ENCODE assay signal across 20 mouse cellular contexts in the genomic region with DNA sequence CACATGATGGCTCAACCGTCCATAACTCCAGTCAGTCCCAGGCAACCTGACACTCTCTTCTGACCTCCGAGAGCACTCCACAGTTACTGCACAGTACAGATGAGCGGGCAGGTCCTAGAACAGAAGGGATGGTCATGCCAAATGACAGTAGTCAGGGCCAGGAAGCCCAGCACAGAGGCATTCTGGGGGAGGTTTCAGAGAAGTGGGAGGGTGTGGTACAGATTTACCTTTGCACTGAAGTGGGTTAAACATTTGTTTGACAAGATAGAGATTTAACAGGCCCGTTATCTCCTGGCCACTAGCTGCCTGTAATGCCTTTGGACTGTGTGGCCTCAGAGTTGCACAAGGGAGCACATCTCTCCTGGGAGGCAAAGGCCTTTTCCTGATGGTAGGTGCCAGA. TPM values are rescaled to one million over a fixed set of nuclear protein-coding genes. Genes with fewer than 3 reads are reported as not detected.
A peak's percentile ranks its signal among the peaks of the same experiment; 100 is the strongest.
DNase-seq lines count a peak whose midpoint lies in the region; ATAC-seq and TF ChIP-seq lines count a peak whose summit lies in the region.
"Had no signal": no experiment of that assay in that cellular context is flagged by ENCODE, and none has a peak within 500 bp of the region (broad histone marks: within the 10 kb centered on the region; RNA-seq: fewer than 3 reads in every experiment).

No protein-coding gene starts in this region.

- H3K4me3 ChIP-seq in liver, embryonic 11.5 days (ENCODE audit: low read depth, low read length), result no peak overlapping the region
- no peak overlapping the region for H3K4me3 ChIP-seq in olfactory bulb, adult 2 months (ENCODE audit: insufficient read depth, low read depth, low read length)
- no peak overlapping the region for H3K4me3 ChIP-seq in forebrain, embryonic 13.5 days
- H3K4me3 ChIP-seq: heart, adult 2 months; hindbrain, embryonic 13.5 days; limb, embryonic 15.5 days; midbrain, embryonic 10.5 days; neural tube, embryonic 13.5 days had no signal

- peak; percentile 27 for DNase-seq in liver
- no peak for DNase-seq in liver, embryonic 11.5 days (ENCODE audit: low spot score)
- DNase-seq in kidney, adult 9 months, result peak; percentile 94
- peak; percentile 74 to 87 for DNase-seq in kidney, postnatal 36 days
- DNase-seq in adipocyte (ENCODE audit: low spot score), result no peak
- DNase-seq in heart, postnatal 36 days, result no peak
- DNase-seq: cerebellum, postnatal 25 days; gastrocnemius, postnatal 10 days; heart, adult 2 months; lung, postnatal 4 days; right cerebral cortex, postnatal 4 days; thymus, adult 18-20 months had no signal

- intact Hi-C loops in heart, postnatal 36 days (cut with DNase I), result no loop called here

- H3K36me3 ChIP-seq in liver, embryonic 11.5 days (ENCODE audit: control insufficient read depth, insufficient read depth, low read length), result peaks cover 14% of the 10 kb centered on the region
- peaks cover 50% of the 10 kb centered on the region for H3K36me3 ChIP-seq in forebrain, embryonic 13.5 days (ENCODE audit: poor library complexity, severe bottlenecking)

- no peak for TF ChIP-seq CTCF in olfactory bulb, adult 2 months (IDR thresholded peaks at IDR 0.05; ENCODE audit: insufficient read depth, low read depth, low read length)

- H3K27ac ChIP-seq in liver, embryonic 11.5 days (ENCODE audit: low read depth, low read length), result no peak overlapping the region
- peak overlapping the region; percentile 81 for H3K27ac ChIP-seq in olfactory bulb, adult 2 months (ENCODE audit: insufficient read depth, low read depth, low read length)
- H3K27ac ChIP-seq in forebrain, embryonic 13.5 days, result no peak overlapping the region
- H3K27ac ChIP-seq: heart, adult 2 months; hindbrain, embryonic 13.5 days; limb, embryonic 15.5 days; midbrain, embryonic 10.5 days; neural tube, embryonic 13.5 days had no signal

- no peak for TF ChIP-seq POLR2A in olfactory bulb, adult 2 months (IDR thresholded peaks at IDR 0.05; ENCODE audit: insufficient read depth, low read depth, low read length)

- peaks cover 2% of the 10 kb centered on the region; the same call in 1 of the 2 replicates for H3K4me1 ChIP-seq in liver, embryonic 11.5 days (replicated peaks; ENCODE audit: control insufficient read depth, insufficient read depth, low read length)
- H3K4me1 ChIP-seq in olfactory bulb, adult 2 months (ENCODE audit: control insufficient read depth, insufficient read depth, low read length), result peaks cover 25% of the 10 kb centered on the region
- H3K4me1 ChIP-seq in forebrain, embryonic 13.5 days, result no peaks in the 10 kb centered on the region
- H3K4me1 ChIP-seq: hindbrain, embryonic 13.5 days; limb, embryonic 15.5 days; midbrain, embryonic 10.5 days; neural tube, embryonic 13.5 days had no signal

- no peaks in the 10 kb centered on the region for H3K27me3 ChIP-seq in liver, embryonic 11.5 days (replicated peaks; ENCODE audit: control insufficient read depth, insufficient read depth, low read length)
- H3K27me3 ChIP-seq in forebrain, embryonic 13.5 days, result no peaks in the 10 kb centered on the region
- H3K27me3 ChIP-seq: CH12.LX; hindbrain, embryonic 13.5 days; limb, embryonic 15.5 days; neural tube, embryonic 13.5 days had no signal

- H3K4me2 ChIP-seq in liver, embryonic 11.5 days, result no peak overlapping the region
- no peak overlapping the region for H3K4me2 ChIP-seq in forebrain, embryonic 13.5 days
- H3K4me2 ChIP-seq: hindbrain, embryonic 13.5 days; limb, embryonic 15.5 days; neural tube, embryonic 13.5 days had no signal

- H3K9ac ChIP-seq in liver, embryonic 11.5 days (ENCODE audit: low read depth, low read length), result no peak overlapping the region
- H3K9ac ChIP-seq in forebrain, embryonic 13.5 days, result no peak overlapping the region
- H3K9ac ChIP-seq: hindbrain, embryonic 13.5 days; limb, embryonic 15.5 days; neural tube, embryonic 13.5 days had no signal

- no peak for ATAC-seq in liver, embryonic 11.5 days (replicated peaks; ENCODE audit: low FRiP score)
- ATAC-seq in forebrain, embryonic 13.5 days, result no peak

- H3K9me3 ChIP-seq in liver, embryonic 11.5 days (ENCODE audit: control insufficient read depth, low read length), result no peaks in the 10 kb centered on the region
- no peaks in the 10 kb centered on the region for H3K9me3 ChIP-seq in forebrain, embryonic 13.5 days (replicated peaks)
- H3K9me3 ChIP-seq: hindbrain, embryonic 13.5 days; limb, embryonic 15.5 days; midbrain, embryonic 10.5 days; neural tube, embryonic 13.5 days had no signal

- 70% methylated on average over 4 of the region's 4 CpGs for WGBS in liver, embryonic 11.5 days
- WGBS in olfactory bulb, adult 2 months, result 89% methylated on average over 4 of the region's 4 CpGs
- 89% methylated on average over 4 of the region's 4 CpGs for WGBS in forebrain, embryonic 13.5 days

RNA-seq across cellular contexts. Expression of gene Slc36a1, which starts 13.3 kb away (rescaled TPM):
- 2.0 and 2.9 TPM in 2 replicates for polyA plus RNA-seq in liver, embryonic 11.5 days (2014; fragmentation: Nextera tagmentation; extraction: Ambion mirVana)
- polyA plus RNA-seq in olfactory bulb, adult 2 months (2012; ENCODE audit: insufficient read depth, insufficient read length, low replicate concordance, missing spikeins), result not detected in 2 replicates
- polyA plus RNA-seq in forebrain, embryonic 13.5 days (2015; fragmentation: Nextera tagmentation; extraction: Ambion mirVana), result 1.6 and 2.2 TPM in 2 replicates
- total RNA-seq in heart, postnatal 36 days (2021), result 10 to 100 TPM in 1 of 2 experiments, 1 to 10 TPM in 1; 9.4 to 10.5 TPM

RNA-seq across cellular contexts. Expression of gene Slc36a2, which starts 32.5 kb away (rescaled TPM):
- polyA plus RNA-seq in liver, embryonic 11.5 days (2014; fragmentation: Nextera tagmentation; extraction: Ambion mirVana), result 5.5 and 5.8 TPM in 2 replicates
- polyA plus RNA-seq in olfactory bulb, adult 2 months (2012; ENCODE audit: insufficient read depth, insufficient read length, low replicate concordance, missing spikeins), result not detected in 2 replicates
- polyA plus RNA-seq in forebrain, embryonic 13.5 days (2015; fragmentation: Nextera tagmentation; extraction: Ambion mirVana), result 0.09 and 0.13 TPM in 2 replicates
- 10 to 100 TPM; 14.3 to 14.8 TPM for total RNA-seq in heart, postnatal 36 days (2021)
- polyA plus RNA-seq: forebrain, embryonic 11.5 days had no signal

Comparison
In these comparisons a context has a peak if more than half of its experiments do, and no peak if none do; other contexts are left out.
1. DNase-seq: peak in liver (single experiment), kidney, adult 9 months (single experiment) and kidney, postnatal 36 days (2 of 2); none in liver, embryonic 11.5 days (single experiment), adipocyte (single experiment) and heart, postnatal 36 days (0 of 2).